Mouse (Mus musculus) lung, embryonic 14.5 days (tissue): ENCODE measurements at regions not wholly inside any gene's neighbourhood (a gene's known extent, or its start where the extent isn't known, plus 50 kb on each side); places are given as distances from the start of the nearest gene placed in this dataset.
"Not testable (repeated sequence)": the region's sequence is repeated elsewhere in the genome, so short reads cannot be mapped to it uniquely, and the experiment has no call there.

Experiments
- ATAC-seq: fragments of 200-750 bp; cut with Nextera tagmentation; 2 replicates; pipeline ENCODE4 v1.8.0; 2017; ENCODE audit warnings: mild to moderate bottlenecking, moderate TSS enrichment, moderate library complexity; ENCODE audit not compliant: insufficient read depth
- DNase-seq: peaks from one replicate; pipeline ENCODE4 v3.0.0-alpha.2; 2015
- H3K27ac ChIP-seq: fragments of 300-500 bp; sonication (generic); 2 replicates; pipeline ENCODE4 v1.5.1; 2014; ENCODE audit warnings: low read depth, mild to moderate bottlenecking, moderate library complexity
- H3K27me3 ChIP-seq: fragments of 300-500 bp; sonication (generic); 2 replicates; pipeline ENCODE4 v1.6.1; 2014; ENCODE audit warnings: low read length, control low read depth; ENCODE audit not compliant: insufficient read depth
- H3K36me3 ChIP-seq: fragments of 300-500 bp; sonication (generic); 2 replicates; pipeline ENCODE4 v1.6.1; 2014; ENCODE audit warnings: control low read depth; ENCODE audit not compliant: insufficient read depth
- H3K4me1 ChIP-seq: fragments of 300-500 bp; sonication (generic); 2 replicates; pipeline ENCODE4 v1.6.1; 2014; ENCODE audit warnings: antibody characterized with exemption, control low read depth; ENCODE audit not compliant: insufficient read depth
- H3K4me2 ChIP-seq: fragments of 300-500 bp; sonication (generic); 2 replicates; pipeline ENCODE4 v1.6.1; 2014; ENCODE audit warnings: mild to moderate bottlenecking
- H3K4me3 ChIP-seq: fragments of 300-500 bp; sonication (generic); 2 replicates; pipeline ENCODE4 v1.5.1; 2014; ENCODE audit warnings: low read depth, low read length
- H3K9ac ChIP-seq: fragments of 300-500 bp; sonication (generic); 2 replicates; pipeline ENCODE4 v1.6.1; 2014
- H3K9me3 ChIP-seq: fragments of 300-500 bp; sonication (generic); 2 replicates; pipeline ENCODE4 v1.6.1; 2016; ENCODE audit warnings: low read depth, low read length, control low read depth
- WGBS: fragments of 180-500 bp; shearing (Covaris S2); extraction: QIAGEN DNeasy Blood & Tissue Kit; methylation state at CpG from one replicate; pipeline ENCODE4 v1.1.7; 2014; 5-methylcytosine and 5-hydroxymethylcytosine counted together

DNA sequence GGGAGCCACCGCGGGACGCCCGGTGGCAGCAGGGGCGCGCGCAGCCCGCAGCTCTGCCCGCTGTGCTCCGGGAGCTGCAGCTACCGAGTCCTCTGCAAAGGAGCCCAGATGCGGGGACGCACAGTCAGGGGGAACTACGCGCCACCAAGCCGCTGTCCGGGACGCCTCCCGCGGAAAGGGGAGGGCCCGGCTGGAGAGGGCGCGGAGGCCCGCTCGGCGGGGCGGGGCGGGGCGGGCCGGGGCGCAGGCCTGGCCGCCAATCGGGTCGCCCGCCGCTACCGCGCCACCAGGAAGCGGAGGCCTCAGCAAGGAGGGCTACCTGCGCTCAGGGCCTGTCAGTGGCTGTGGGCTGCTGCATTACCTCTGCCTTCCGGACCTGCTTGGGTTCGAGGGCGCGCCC, 128.1 kb downstream of the 9030624G23Rik start:
- ATAC-seq = peak; percentile 84
- H3K27me3 ChIP-seq, DNase-seq, H3K4me1 ChIP-seq, H3K9ac ChIP-seq, H3K36me3 ChIP-seq, H3K27ac ChIP-seq, H3K9me3 ChIP-seq, H3K4me2 ChIP-seq: not testable (repeated sequence)
- peak overlapping the region; percentile 33 for H3K4me3 ChIP-seq
- no CpG with 5 or more reads among the region's 44 CpGs for WGBS
